Mouse (Mus musculus): ENCODE results near the gene Zg16. TPM values are rescaled to one million over a fixed set of nuclear protein-coding genes. Genes with fewer than 3 reads are reported as not detected.

Gene Zg16
- polyA plus RNA-seq, 1 experiment from 2014 or later = not detected

- DNase-seq (ENCODE audit: low spot score) = no peak
- no peak overlapping the region for H3K4me3 ChIP-seq (ENCODE audit: low read depth, low read length)
- H3K9me3 ChIP-seq (replicated peaks; ENCODE audit: control insufficient read depth, low read length) = no peaks in the 10 kb centered on the region
- WGBS = 77% methylated on average over 9 of the region's 9 CpGs
- no peak overlapping the region for H3K27ac ChIP-seq (replicated peaks; ENCODE audit: low read depth, low read length)
- H3K4me2 ChIP-seq (ENCODE audit: low read depth, low read length) = no peak overlapping the region
- H3K27me3 ChIP-seq (ENCODE audit: control insufficient read depth, insufficient read depth, low read length) = no peaks in the 10 kb centered on the region
- ATAC-seq (replicated peaks; ENCODE audit: insufficient number of reproducible peaks, low FRiP score, low TSS enrichment, low read depth) = peak; percentile 69
- H3K9ac ChIP-seq (replicated peaks; ENCODE audit: low read length) = no peak overlapping the region
- H3K4me1 ChIP-seq (ENCODE audit: control insufficient read depth, insufficient read depth, low read length) = no peaks in the 10 kb centered on the region
- H3K36me3 ChIP-seq (replicated peaks; ENCODE audit: control insufficient read depth, insufficient read depth, low read depth, low read length) = peaks cover 2% of the 10 kb centered on the region
Observed at GRCm38 (mm10) chr7:127008239-127009019, 78.7 kb downstream of the Zg16 start.

- 80% methylated on average over 6 of the region's 6 CpGs for WGBS
- no peak overlapping the region for H3K9ac ChIP-seq (replicated peaks; ENCODE audit: low read length)
- H3K9me3 ChIP-seq (replicated peaks; ENCODE audit: control insufficient read depth, low read length) = no peaks in the 10 kb centered on the region
- H3K27ac ChIP-seq (replicated peaks; ENCODE audit: low read depth, low read length) = no peak overlapping the region
- ATAC-seq (replicated peaks; ENCODE audit: insufficient number of reproducible peaks, low FRiP score, low TSS enrichment, low read depth) (no peak), DNase-seq (ENCODE audit: low spot score) (no peak)
- H3K4me2 ChIP-seq (ENCODE audit: low read depth, low read length) = no peak overlapping the region; the same call in 1 of the 2 replicates
- H3K4me3 ChIP-seq (ENCODE audit: low read depth, low read length) = no peak overlapping the region
- H3K4me1 ChIP-seq (ENCODE audit: control insufficient read depth, insufficient read depth, low read length) = no peaks in the 10 kb centered on the region
- H3K27me3 ChIP-seq (ENCODE audit: control insufficient read depth, insufficient read depth, low read length) = no peaks in the 10 kb centered on the region
- no peaks in the 10 kb centered on the region for H3K36me3 ChIP-seq (replicated peaks; ENCODE audit: control insufficient read depth, insufficient read depth, low read depth, low read length)
Observed at GRCm38 (mm10) chr7:127007313-127008024, 79.7 kb downstream of the Zg16 start.

DNA sequence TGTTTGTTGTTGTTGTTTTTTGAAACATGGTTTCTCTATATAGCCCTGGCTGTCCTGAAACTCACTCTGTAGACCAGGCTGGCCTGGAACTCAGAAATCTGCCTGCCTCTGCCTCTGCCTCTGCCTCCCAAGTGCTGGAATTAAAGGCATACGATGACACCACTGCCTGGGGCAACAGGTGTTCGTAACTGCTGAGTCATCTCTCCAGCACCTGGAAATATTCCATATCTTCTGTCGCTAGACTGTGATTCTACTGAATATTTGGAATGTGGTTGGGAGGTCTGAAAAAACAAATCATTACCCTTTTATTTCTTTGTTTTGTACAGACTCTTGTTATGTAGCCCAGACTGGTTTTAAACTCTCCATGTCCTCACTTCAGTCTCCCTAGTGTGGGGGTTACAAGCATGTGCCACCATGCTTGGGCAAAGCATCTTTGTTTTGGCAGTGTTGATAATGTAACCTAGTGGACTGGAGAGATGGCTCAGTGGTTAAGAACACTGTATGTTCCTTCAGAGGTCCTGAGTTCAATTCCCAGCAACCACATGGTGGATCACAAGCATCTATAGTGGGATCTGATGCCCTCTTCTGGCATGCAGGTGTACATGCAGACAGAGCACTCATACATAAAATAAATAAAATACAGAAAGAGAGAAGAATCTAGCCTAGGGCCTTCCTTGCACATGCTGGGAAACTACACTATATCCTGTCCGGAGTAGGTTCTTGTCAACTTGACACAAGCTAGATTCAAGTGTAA, 82.8 kb downstream of the Zg16 start:
- Histone ChIP-seq H3K36me3 (replicated peaks; ENCODE audit: control insufficient read depth, insufficient read depth, low read depth, low read length) (no peaks in the 10 kb centered on the region), H3K4me2 (ENCODE audit: low read depth, low read length) (no peak overlapping the region), H3K9me3 (replicated peaks; ENCODE audit: control insufficient read depth, low read length) (no peaks in the 10 kb centered on the region), H3K27me3 (ENCODE audit: control insufficient read depth, insufficient read depth, low read length) (no peaks in the 10 kb centered on the region), H3K4me1 (ENCODE audit: control insufficient read depth, insufficient read depth, low read length) (no peaks in the 10 kb centered on the region), H3K9ac (replicated peaks; ENCODE audit: low read length) (no peak overlapping the region), H3K4me3 (ENCODE audit: low read depth, low read length) (no peak overlapping the region), H3K27ac (replicated peaks; ENCODE audit: low read depth, low read length) (no peak overlapping the region)
- ATAC-seq (replicated peaks; ENCODE audit: insufficient number of reproducible peaks, low FRiP score, low TSS enrichment, low read depth) (no peak), DNase-seq (ENCODE audit: low spot score) (no peak)
- 86% methylated on average over 4 of the region's 4 CpGs for WGBS

DNA sequence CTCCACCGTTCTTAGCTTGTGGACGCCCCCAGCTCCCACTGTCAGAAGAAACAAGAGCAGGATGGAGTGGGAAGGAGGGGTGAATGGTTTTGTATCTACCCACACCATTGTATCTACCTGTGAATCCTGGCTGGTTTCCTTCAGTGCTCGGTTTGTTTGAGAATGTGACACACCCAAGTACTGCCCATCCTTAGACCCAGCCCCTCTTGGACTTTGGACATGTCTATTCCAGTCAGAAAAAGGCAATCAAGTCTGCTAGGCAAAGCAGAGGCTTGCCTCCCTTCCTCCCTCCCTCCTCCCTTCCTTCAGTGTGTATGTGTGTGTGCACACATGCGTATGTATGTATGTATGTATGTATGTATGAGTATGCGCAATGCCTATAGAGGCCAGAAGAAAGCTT, 83.5 kb downstream of the Zg16 start:
- H3K4me1 ChIP-seq (ENCODE audit: control insufficient read depth, insufficient read depth, low read length) = no peaks in the 10 kb centered on the region
- H3K9me3 ChIP-seq (replicated peaks; ENCODE audit: control insufficient read depth, low read length) = no peaks in the 10 kb centered on the region
- no peaks in the 10 kb centered on the region for H3K27me3 ChIP-seq (ENCODE audit: control insufficient read depth, insufficient read depth, low read length)
- H3K4me2 ChIP-seq (ENCODE audit: low read depth, low read length) = no peak overlapping the region
- DNase-seq (ENCODE audit: low spot score) = no peak
- ATAC-seq (replicated peaks; ENCODE audit: insufficient number of reproducible peaks, low FRiP score, low TSS enrichment, low read depth) = no peak
- H3K9ac ChIP-seq (replicated peaks; ENCODE audit: low read length) = no peak overlapping the region
- no peak overlapping the region for H3K27ac ChIP-seq (replicated peaks; ENCODE audit: low read depth, low read length)
- WGBS = 88% methylated on average over 5 of the region's 5 CpGs
- no peak overlapping the region for H3K4me3 ChIP-seq (ENCODE audit: low read depth, low read length)
- no peaks in the 10 kb centered on the region for H3K36me3 ChIP-seq (replicated peaks; ENCODE audit: control insufficient read depth, insufficient read depth, low read depth, low read length)

Small RNAs within 50 kb of the gene (microRNA-seq; reads per million reads assigned to microRNA genes)
- gene Gm44343 (ENCODE audit: borderline number of aligned reads) = not detected

Other genes with a start within 250 kb of the Zg16 start
- gene Doc2a, start 239.9 kb downstream of the Zg16 start, polyA plus RNA-seq (2014; fragmentation: Nextera tagmentation; extraction: Ambion mirVana) = 1.5 and 1.7 TPM in 2 replicates
- gene Hirip3, start 225.4 kb downstream of the Zg16 start, polyA plus RNA-seq (2014; fragmentation: Nextera tagmentation; extraction: Ambion mirVana) = 18.8 and 23.4 TPM in 2 replicates
- gene Ino80e, start 225.0 kb downstream of the Zg16 start, polyA plus RNA-seq (2014; fragmentation: Nextera tagmentation; extraction: Ambion mirVana) = 100 and 101 TPM in 2 replicates
- 21.6 and 23.6 TPM in 2 replicates for gene Taok2, start 202.6 kb downstream of the Zg16 start, polyA plus RNA-seq (2014; fragmentation: Nextera tagmentation; extraction: Ambion mirVana)
- gene Tmem219, start 164.4 kb downstream of the Zg16 start, polyA plus RNA-seq (2014; fragmentation: Nextera tagmentation; extraction: Ambion mirVana) = 15.8 and 18.4 TPM in 2 replicates
- 15.1 and 18.5 TPM in 2 replicates for gene Kctd13, start 158.4 kb downstream of the Zg16 start, polyA plus RNA-seq (2014; fragmentation: Nextera tagmentation; extraction: Ambion mirVana)
- 0.60 TPM in 2 replicates for gene Asphd1, start 137.7 kb downstream of the Zg16 start, polyA plus RNA-seq (2014; fragmentation: Nextera tagmentation; extraction: Ambion mirVana)
- gene Sez6l2, start 136.8 kb downstream of the Zg16 start, polyA plus RNA-seq (2014; fragmentation: Nextera tagmentation; extraction: Ambion mirVana) = 1.2 and 3.2 TPM in 2 replicates
- 64.3 and 71.6 TPM in 2 replicates for gene Cdipt, start 111.4 kb downstream of the Zg16 start, polyA plus RNA-seq (2014; fragmentation: Nextera tagmentation; extraction: Ambion mirVana)
- gene Cdiptos, start 111.2 kb downstream of the Zg16 start, polyA plus RNA-seq (2014; fragmentation: Nextera tagmentation; extraction: Ambion mirVana) = 1.0 and 2.0 TPM in 2 replicates
- gene Mvp, start 72.7 kb downstream of the Zg16 start, polyA plus RNA-seq (2014; fragmentation: Nextera tagmentation; extraction: Ambion mirVana) = 2.6 and 3.0 TPM in 2 replicates
- 0.32 and 0.53 TPM in 2 replicates for gene Pagr1b, start 70.8 kb downstream of the Zg16 start, polyA plus RNA-seq (2014; fragmentation: Nextera tagmentation; extraction: Ambion mirVana)
- 53.4 and 75.3 TPM in 2 replicates for gene Pagr1a, start 70.0 kb downstream of the Zg16 start, polyA plus RNA-seq (2014; fragmentation: Nextera tagmentation; extraction: Ambion mirVana)
- 52.7 and 56.0 TPM in 2 replicates for gene Gm42742, start 66.2 kb downstream of the Zg16 start, polyA plus RNA-seq (2014; fragmentation: Nextera tagmentation; extraction: Ambion mirVana)
- 7.6 and 7.7 TPM in 2 replicates for gene Prrt2, start 66.1 kb downstream of the Zg16 start, polyA plus RNA-seq (2014; fragmentation: Nextera tagmentation; extraction: Ambion mirVana)
- gene Maz, start 60.3 kb downstream of the Zg16 start, polyA plus RNA-seq (2014; fragmentation: Nextera tagmentation; extraction: Ambion mirVana) = 63.1 and 66.4 TPM in 2 replicates
- 192 and 199 TPM in 2 replicates for gene Kif22, start 44.9 kb downstream of the Zg16 start, polyA plus RNA-seq (2014; fragmentation: Nextera tagmentation; extraction: Ambion mirVana)
- 1.0 and 1.1 TPM in 2 replicates for gene AI467606, start 4.0 kb upstream of the Zg16 start, polyA plus RNA-seq (2014; fragmentation: Nextera tagmentation; extraction: Ambion mirVana)
- 2.5 and 3.0 TPM in 2 replicates for gene Qprt, start 34.9 kb upstream of the Zg16 start, polyA plus RNA-seq (2014; fragmentation: Nextera tagmentation; extraction: Ambion mirVana)
- gene Spn, start 50.5 kb upstream of the Zg16 start, polyA plus RNA-seq (2014; fragmentation: Nextera tagmentation; extraction: Ambion mirVana) = not detected in 2 replicates
- 71.8 and 74.0 TPM in 2 replicates for gene Cd2bp2, start 108.7 kb upstream of the Zg16 start, polyA plus RNA-seq (2014; fragmentation: Nextera tagmentation; extraction: Ambion mirVana)
- 15.8 and 19.2 TPM in 2 replicates for gene Tbc1d10b, start 121.1 kb upstream of the Zg16 start, polyA plus RNA-seq (2014; fragmentation: Nextera tagmentation; extraction: Ambion mirVana)
- gene Mylpf, start 121.6 kb upstream of the Zg16 start, polyA plus RNA-seq (2014; fragmentation: Nextera tagmentation; extraction: Ambion mirVana) = 19.8 and 22.8 TPM in 2 replicates
- 20.9 and 22.5 TPM in 2 replicates for gene Zfp553, start 145.7 kb upstream of the Zg16 start, polyA plus RNA-seq (2014; fragmentation: Nextera tagmentation; extraction: Ambion mirVana)
- gene Sept1, start 145.8 kb upstream of the Zg16 start, polyA plus RNA-seq (2014; fragmentation: Nextera tagmentation; extraction: Ambion mirVana) = 21.0 and 24.6 TPM in 2 replicates
- 63.2 and 65.3 TPM in 2 replicates for gene Zfp771, start 156.9 kb upstream of the Zg16 start, polyA plus RNA-seq (2014; fragmentation: Nextera tagmentation; extraction: Ambion mirVana)
- gene Dctpp1, start 173.4 kb upstream of the Zg16 start, polyA plus RNA-seq (2014; fragmentation: Nextera tagmentation; extraction: Ambion mirVana) = 253 and 266 TPM in 2 replicates
- 92.4 and 102 TPM in 2 replicates for gene Sephs2, start 186.7 kb upstream of the Zg16 start, polyA plus RNA-seq (2014; fragmentation: Nextera tagmentation; extraction: Ambion mirVana)
- 0.59 and 1.2 TPM in 2 replicates for gene Itgal, start 208.9 kb upstream of the Zg16 start, polyA plus RNA-seq (2014; fragmentation: Nextera tagmentation; extraction: Ambion mirVana)